Mouse (Mus musculus) frontal cortex, adult 2 months (tissue): ENCODE data around the gene Cand2. TPM values are rescaled to one million over a fixed set of nuclear protein-coding genes. Genes with fewer than 3 reads are reported as not detected.

ENCODE experiments used
- DNase-seq, 2 experiments: peaks; one replicate each; pipeline ENCODE4 v3.0.0; 2022; ENCODE audit warnings: low spot score in 1 of 2; ENCODE audit errors: extremely low spot score in 1 of 2
- polyA plus RNA-seq: library from polyadenylated mRNA; depleted of rRNA; stranded (reverse); fragments of >200 nt; gene quantifications from 2 replicates; pipeline ENCODE4 v1.2.3, GENCODE M21; 2012; rRNA removed

Cand2 gene
- 5.1 and 5.7 TPM in 2 replicates for polyA plus RNA-seq

- DNase-seq: peak in 1 of 2 experiments; percentile 4
Observed at GRCm38 (mm10) chr6:115774501-115774921, at the start of gene Cand2. Cand2 (plus strand) TSS chr6:115774538.

DNA sequence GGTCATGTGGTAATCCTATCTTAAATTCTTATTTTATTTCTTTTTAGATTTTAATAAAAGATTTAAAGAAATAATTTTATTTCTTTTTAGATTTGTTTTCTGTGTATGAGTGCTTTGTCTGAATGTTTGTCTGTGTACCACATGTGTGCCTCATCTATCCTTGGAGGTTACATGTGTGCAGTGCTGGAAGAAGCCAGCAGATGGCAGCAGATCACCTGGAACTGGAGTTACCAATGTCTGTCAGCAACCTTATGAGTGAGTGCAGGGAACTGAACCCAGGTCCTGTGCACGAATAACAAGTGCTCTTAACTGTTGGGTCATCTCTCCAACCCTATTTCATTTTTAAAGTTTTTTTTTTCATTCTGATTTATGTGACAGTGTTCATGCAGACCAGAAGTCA, 47.2 kb upstream of the Cand2 start:
- peak in 1 of 2 experiments; percentile 60 for DNase-seq

DNA sequence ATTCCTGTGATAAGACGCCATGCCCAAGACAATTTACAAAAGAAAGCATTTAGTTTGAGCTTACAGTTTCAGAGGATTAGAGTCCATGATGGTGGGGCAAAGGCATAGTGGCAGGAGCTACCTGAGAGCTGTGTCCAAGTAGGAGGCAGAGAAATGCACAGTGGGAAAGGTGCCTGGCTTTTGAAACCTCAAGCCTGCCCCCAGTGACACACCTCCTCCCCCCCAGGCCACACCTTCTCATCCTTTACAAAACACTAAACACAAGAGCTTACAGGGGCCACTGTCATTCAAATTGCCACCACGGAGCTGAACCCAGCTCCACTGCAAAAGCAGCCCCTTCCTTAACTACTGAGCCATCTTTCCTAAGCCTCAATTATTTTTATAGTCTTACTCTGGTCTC, 46.8 kb upstream of the Cand2 start:
- DNase-seq: no peak

GRCm38 (mm10) chr6:115730560-115731342, 43.6 kb upstream of the Cand2 start:
- DNase-seq: no peak

GRCm38 (mm10) chr6:115732341-115732928, 41.9 kb upstream of the Cand2 start:
- DNase-seq: no peak

DNA sequence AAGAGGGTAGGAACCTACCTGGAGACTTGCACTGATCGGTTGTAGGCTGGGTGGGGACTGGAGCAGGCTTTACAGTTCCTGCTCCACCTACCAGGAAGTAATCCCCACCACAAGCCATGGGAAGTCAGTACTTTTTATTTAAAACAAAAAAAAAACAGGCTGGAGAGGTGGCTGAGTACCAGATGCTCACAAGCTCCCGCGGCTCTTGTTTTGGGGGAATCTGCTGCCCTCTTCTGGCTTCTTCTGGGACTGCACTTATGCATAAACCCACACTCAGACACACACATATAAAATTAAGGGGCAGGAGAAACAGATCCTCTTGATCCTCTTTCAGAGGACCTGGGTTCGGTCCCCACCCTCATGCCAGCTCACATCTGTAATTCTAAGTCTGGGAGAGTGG, 39.4 kb upstream of the Cand2 start:
- peak in 1 of 2 experiments; percentile 16 for DNase-seq

DNA sequence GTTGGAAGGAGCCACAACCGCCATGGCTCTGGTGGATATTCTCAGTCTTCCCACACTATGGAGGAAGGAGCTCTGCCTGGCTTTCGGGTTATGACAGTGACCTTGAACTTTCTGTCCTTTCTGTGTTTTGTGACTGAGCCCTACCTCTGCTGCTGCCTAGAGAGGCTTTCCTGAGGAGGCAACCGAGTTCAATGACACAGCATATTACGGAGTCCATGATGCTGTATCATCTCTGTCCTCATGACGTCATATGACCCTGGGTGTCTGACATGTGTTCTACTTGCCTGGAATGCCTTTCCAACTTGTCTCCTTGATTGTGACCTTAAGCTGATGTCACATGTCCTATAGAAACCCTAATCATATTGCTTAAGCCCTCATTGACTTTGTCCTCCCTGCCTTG, 35.3 kb upstream of the Cand2 start:
- no peak for DNase-seq

DNA sequence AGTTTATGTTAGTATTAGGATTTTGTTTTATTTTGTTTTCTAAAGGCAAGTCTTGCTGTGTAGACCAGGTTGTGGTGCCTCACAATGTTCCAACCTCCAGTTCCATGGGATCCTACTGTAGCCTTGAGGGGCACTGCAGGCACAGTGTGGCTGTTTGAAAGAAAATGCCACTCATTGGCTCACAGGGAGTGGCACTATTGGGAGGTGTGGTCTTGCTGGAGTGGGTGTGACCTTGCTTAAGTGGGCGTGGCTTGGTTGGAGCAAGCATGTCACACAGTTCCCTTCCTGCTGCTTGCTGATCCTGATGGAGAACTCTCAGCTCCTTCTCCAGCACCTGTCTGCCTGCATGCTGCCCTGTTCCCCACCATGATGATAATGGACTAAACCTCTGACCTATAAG, 30.8 kb upstream of the Cand2 start:
- no peak for DNase-seq

DNA sequence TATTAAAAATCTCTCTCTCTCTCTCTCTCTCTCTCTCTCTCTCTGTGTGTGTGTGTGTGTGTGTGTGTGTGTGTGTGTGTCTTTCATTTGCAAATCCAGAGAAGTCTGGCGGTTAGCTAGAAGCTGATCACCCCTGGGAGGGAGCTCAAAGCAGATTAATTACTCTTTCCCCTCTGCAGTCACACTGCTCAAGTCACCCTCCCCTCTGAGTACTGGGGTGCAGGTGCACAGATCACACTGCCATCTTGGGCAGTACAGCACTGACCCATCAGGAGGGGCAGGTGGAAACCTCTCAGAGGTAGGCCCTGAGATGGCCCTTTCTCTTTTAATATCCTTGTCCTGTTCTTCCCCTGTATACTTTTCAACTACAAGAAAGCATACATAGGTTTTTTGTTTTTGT, 28.0 kb upstream of the Cand2 start:
- no peak for DNase-seq

DNA sequence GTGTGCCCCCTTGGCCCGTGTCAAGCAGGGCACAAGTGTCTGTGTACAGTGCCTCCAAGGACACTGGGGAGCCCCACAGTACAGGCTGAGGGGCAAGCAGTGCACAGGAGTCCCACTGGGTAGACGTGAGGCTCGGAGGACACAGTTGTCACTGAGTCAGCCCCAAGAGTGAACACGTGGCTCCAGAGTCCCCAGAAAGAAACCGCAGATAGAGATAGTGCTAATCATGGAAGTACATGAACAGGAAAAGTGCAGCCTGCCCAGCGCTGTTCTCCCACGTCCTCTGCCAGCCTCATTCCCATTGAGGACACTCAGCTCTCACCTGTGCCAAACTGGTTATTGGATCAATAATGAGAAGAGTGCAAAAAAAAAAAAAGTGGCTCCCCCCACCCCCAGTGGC, 18.8 kb upstream of the Cand2 start:
- no peak for DNase-seq

DNA sequence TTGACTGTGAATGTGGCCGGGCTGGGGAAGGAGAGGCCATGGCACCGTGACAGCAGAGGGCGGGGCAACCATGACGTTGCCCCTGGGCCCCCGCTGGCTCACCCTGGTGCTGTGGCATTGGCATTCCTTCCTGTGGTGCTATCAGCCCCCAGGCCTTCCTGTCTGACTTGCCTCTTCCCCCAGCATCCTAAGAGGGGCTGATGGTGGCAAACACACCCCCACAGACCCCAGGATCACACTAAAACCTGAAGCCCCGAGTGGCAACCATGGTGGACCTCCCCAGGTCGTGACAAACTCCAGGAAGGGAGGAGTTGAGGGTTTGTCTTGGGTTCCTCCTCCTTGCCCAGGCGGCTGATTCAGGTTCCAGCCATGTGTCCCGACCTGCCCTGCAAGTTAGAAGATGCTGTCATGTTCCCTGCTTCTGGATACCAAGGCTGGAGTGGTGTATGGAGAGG, 15.3 kb upstream of the Cand2 start:
- no peak for DNase-seq

DNA sequence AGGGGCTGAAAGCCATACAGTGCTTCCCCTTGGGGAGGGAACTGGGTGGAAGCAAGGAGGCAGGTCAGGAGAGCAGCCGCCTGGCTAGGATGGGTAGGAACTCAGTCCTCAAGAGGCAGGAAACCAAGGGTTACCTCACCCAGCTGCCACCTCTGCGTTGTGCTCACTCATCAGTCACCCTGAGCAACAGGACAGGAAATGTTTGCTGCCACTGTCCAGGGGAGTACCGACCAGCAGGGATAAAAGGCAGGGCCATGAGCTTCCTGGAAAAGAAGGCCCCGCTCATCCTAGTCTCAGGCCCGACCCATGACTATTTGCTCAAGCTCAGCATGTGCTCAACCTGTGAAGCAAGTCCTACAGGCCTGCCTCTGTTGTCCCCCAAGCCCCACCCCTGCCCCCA, 14.9 kb upstream of the Cand2 start:
- no peak for DNase-seq

GRCm38 (mm10) chr6:115760137-115760536, 14.2 kb upstream of the Cand2 start:
- no peak for DNase-seq

DNA sequence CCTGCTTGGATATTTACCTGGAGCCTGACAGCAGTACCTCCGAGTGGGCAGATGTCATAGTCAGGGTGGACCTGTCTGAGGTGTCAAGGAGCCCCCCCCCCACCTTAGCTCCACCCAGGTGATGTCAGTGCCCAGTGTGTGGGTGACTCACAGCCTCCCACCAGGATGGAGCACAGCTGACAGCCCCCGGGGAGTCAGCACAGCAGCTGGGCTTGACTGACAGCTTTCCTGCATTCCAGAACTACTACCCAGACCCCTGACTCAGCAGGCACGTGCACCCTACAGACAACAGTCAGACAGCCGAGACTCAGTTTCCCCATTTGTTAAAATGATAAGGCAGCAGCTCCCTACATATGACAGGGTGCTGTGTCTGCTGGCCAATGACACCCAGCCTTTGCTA, 13.4 kb upstream of the Cand2 start:
- no peak for DNase-seq

- DNase-seq: peak in 1 of 2 experiments; percentile 33
Observed at GRCm38 (mm10) chr6:115761995-115762756, 12.2 kb upstream of the Cand2 start, which contains the start of gene Tmem40. Tmem40 (minus strand) TSS chr6:115762410.

DNA sequence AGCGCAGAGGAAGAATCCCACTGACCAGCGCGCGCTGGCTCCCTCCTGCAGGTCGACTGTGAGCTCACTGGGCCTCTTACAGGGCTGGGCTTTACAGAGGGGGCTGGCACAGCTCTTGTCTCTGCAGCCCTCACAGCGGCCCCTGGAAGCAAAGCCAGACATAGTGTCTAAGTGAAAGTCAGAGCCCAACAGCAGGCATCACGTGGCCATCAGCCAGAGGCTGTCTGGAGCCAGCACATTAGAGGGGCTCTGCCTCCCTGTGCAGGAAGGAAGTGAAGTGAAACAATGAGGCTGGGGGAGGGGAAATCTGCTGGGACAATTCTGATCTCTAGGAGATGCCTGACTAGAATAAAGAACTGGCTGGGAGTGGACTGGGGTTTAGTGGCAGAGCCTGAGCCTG, 10.2 kb upstream of the Cand2 start:
- DNase-seq: peak in 1 of 2 experiments; percentile 27

GRCm38 (mm10) chr6:115767357-115767756, 7.0 kb upstream of the Cand2 start:
- DNase-seq: no peak

DNA sequence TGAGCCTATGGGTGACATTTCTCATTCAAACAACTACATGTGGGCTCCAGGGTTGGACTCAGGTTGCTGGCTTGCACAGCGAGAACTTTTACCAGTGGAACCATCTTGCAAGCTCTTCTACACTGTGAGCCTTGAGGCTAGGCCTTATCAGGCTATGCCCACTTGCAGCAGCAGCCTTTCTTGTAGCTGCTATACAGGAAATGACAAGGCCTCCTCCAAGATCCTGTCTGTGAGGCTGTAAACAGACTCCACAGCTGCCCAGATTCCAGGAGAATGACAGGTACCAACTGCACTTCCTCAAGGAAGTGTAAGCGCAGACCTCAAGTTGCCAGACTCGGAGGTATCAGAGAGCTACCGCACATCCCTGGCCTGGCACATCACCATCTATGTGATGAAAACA, 6.1 kb upstream of the Cand2 start:
- DNase-seq: no peak

DNA sequence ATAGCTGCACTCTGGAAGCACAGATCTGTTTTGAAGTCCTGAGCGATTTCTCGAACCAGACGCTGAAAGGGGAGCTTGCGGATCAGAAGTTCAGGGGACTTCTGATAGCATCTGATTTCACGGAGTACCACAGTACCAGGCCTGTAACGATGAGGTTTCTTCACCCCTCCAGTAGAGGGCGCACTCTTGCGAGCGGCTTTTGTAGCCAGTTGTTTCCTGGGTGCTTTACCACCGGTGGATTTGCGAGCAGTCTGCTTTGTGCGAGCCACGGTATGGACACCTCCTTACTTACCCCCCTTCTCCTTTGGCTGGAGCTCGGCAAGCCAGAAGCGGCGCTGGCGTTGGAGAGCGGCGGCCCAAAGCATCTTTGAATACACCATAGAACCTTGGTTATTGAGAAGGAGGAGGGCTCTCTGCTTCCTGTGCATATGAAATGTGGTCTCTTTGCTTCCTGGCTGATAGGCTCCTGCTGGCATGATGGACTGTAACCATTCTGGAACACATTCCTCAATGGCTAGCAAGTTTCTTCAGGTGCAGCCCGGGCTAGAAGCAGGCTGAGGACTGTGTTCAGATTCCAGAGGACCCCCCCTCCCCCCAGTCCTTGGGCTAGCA, 4.2 kb upstream of the Cand2 start:
- no peak for DNase-seq

- DNase-seq: no peak
Observed at GRCm38 (mm10) chr6:115770852-115771251, 3.5 kb upstream of the Cand2 start.

GRCm38 (mm10) chr6:115772201-115772600, 2.1 kb upstream of the Cand2 start:
- no peak for DNase-seq
